Mouse (Mus musculus): ENCODE data around the gene Lmbr1l. TPM values are rescaled to one million over a fixed set of nuclear protein-coding genes. Genes with fewer than 3 reads are reported as not detected.
"Not testable (repeated sequence)": the region's sequence is repeated elsewhere in the genome, so short reads cannot be mapped to it uniquely, and the experiment has no call there.

Lmbr1l gene
- polyA plus RNA-seq, 1 experiment = 33.6 TPM

DNA sequence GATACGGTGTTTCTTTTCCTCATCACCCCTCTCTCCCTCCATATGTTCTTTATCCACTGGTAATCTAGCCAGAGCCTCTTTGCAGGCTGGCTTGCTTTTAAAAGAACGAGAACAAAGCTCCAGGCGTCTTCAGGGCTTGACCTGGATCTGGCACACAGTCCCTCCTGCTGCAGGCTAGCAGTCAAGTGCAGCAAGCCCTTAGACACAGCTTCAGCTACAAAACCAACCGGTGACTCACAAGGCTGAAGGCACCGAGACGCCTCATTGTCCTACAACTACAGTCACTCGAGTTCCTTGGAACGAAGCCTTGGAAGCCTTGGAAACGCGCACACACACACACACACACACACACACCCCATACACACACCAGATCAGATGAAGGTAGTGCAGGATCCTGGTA, 22.8 kb upstream of the Lmbr1l start:
- no peak for DNase-seq (ENCODE audit: extremely low spot score in 1 of 2, low spot score in 1 of 2)

DNA sequence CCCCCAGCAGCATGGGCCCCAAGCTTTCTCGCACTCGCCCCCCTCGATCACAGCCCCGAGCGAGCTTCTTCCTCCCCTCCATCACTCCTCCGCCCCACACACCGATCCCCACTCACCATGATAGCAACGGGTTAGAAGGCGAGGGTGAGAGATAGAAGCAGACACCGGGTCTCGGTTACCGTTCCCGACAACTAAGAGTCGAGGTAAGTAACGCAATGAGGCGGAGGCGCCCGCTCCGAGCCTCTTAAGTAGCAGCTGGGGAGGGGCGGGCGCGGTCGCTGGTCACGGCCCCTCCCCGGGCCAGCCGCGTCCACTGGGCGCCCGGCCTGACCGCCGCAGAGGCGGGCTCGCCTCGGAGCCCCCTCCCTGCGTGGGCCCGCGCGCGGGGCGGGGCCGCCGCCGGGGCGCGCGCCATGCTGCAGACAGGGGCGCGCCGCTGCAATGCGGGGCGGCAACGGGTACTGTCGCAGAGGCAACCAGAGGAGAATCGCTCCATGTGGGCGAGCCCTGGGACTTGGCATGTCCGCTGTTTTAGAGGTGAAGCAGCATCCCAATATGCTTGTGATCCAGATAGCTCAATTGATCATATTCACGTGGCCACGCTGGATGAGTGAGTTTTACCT, 16.3 kb upstream of the Lmbr1l start, which contains the start of gene Tuba1b:
TSS of gene Tuba1b (minus strand) at position 349 of the 623 bp plus-strand sequence.
- peak; percentile 81 to 90 for DNase-seq (ENCODE audit: extremely low spot score in 1 of 2, low spot score in 1 of 2)

DNA sequence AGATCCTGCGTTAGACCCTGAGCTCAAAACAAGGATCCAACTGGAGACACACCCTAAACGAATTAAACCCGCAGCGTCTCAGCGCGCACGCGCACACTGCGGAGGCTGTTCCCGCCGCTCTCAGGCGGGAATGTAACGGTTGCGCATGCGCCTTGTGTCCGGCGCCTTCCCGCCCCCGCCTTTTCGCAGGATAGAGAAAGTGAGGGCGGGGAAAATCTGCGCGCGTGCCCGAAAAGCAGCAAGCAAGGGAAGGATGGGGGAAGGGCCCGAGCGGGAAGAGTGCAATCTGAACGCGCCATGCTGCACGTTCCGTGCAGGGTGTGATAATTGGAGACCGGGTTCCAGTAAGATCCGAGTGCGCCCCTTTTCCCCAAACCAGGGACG, 15.8 kb upstream of the Lmbr1l start:
- peak; percentile 91 to 98 for DNase-seq (ENCODE audit: extremely low spot score in 1 of 2, low spot score in 1 of 2)

DNA sequence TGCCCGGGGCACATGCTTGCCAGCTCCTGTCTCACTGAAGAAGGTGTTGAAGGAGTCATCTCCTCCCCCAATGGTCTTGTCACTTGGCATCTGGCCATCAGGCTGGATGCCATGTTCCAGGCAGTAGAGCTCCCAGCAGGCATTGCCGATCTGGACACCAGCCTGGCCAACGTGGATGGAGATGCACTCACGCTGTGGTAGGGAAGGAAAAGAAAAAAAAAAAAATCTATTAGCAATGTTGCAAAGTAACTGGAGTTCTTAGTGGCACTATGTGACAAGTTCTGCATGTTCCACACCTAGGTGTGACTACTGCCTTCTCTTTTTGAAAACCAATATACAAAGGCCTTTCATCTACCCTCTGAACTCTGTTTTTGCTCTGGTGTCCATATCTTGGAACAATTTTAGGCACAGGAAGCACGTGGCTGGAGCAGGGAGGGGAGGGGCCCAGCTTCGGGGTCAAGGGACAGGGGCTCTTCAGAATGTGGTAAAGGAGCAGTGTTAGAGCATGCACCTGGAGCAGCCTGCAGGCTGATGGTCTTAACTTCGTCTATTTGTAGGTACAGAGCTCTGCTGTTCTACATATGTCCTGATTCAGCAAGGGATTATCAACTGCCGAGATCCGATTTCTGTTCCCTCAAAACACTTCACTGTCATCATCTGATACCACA, 15.1 kb upstream of the Lmbr1l start:
- DNase-seq (ENCODE audit: extremely low spot score in 1 of 2, low spot score in 1 of 2) = not testable (repeated sequence)

DNA sequence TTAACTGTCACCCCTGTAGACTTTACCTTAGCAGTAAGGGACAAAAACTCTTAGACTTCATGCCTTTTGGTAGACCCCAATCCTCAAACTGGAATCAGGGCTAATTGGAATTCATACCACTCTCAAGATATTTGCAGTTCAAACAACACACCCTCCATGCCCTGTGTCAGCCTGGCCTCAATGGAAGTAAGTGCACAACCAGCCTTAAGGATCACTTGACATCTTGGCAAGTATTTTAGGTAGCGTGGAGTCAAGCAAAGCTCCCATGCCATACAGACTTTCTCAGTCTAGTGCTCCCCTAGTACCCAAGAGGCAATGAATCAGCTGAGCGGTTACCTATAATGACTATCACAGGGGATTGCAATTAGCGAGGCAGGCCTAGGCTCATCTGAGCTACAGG, 13.0 kb upstream of the Lmbr1l start:
- DNase-seq (ENCODE audit: extremely low spot score in 1 of 2, low spot score in 1 of 2) = no peak

DNA sequence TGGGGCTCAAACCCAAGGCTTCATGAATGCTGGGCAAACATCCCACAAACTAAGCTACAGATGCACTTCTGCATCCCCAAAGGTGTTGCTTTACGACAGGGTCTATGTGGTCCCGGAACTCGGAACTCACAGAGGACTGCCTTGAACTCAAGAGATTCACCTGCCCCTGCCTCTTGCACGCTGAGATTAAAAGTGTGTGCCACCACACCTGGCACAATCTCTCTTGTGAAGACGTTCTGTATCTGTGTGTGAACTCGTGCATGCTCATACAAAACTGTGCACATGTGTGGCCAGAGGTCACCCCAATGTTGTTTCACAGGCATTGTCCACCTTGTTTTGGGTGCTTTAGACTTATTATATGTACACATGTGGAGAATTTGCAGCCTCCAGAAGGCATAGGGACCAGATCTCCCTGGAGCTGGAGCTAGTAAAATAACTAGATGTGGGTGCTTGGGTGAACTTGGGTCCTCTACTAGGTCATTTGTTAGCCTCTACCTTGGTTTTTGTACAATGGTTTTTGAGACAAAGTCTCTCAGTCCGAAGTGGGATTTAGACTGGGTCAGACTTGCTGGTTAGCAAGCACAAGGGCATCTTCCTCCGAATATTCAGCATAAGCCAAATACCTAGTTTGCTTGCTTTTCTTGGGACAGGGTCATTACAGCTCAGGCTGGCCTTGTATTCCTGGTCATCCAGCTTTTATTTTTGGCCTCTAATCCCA, 12.1 kb upstream of the Lmbr1l start:
- DNase-seq (ENCODE audit: extremely low spot score in 1 of 2, low spot score in 1 of 2) = no peak

DNA sequence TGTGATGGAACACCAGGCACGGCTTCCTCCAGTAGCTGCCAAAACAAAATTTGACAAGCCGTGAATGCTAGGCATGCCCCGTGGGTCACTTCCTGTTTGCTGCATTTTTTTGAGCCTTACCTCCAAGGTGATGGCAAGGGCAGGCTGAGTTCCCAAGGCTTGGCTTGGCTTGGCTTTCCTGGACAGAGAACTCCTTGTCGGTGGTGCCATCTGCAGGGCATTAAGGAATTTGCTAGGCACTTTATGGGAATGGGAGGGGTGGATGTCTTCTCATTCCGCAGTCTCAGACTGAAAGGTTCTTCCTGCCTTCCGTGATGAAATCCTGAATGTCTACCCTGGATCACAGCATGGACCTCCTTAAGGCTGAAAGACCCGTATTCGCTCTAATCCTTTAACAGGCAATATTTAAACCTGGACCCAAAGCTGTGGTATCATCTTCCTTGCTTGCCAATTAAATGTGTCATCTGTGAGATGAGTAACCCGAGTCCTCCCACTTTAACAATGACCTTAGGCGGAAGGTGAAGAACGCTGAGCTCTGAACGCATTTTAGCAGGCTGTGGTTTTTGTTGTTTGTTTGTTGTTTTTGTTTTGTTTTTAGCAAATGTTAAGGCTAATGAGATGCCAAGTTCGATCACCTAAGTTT, 10.7 kb upstream of the Lmbr1l start:
- DNase-seq (ENCODE audit: extremely low spot score in 1 of 2, low spot score in 1 of 2) = peak; percentile 45 to 80

DNA sequence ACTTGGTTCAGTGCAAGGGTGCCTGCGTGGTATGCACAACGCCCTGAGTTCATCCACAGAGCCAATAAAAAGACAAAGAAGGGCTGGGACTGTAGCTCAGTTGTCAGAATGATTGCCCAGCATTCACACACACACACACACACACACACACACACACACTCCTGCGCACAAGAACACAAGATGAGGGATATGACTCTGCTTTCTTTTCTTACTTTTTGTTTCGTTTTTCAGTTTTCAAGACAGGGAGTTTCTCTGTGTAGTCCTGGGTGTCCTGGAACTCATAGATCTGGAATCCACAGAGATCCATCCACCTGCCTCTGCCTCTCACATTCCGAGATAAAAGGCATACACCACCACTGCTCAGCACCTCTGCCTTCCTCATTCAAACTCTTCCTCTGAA, 9.5 kb upstream of the Lmbr1l start:
- no peak for DNase-seq (ENCODE audit: extremely low spot score in 1 of 2, low spot score in 1 of 2)

DNA sequence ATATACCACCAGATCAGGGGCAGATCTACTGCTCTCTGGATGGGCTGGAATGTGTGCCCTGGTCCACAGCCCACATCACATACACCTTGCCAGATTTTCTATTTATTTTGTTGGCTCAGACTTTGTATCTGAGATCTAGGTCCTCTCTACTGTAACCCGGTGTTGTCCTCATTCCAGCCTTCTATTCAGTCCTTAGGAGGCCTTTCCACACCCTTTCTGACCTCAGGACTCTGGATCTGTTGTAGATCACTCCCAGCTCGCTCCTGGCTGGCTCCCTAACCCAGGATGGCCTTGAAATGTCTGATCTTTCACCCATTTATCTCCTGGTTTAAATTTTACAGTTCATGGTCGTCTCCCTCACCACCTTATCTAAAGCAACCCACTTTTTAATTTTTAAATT, 6.7 kb upstream of the Lmbr1l start:
- DNase-seq (ENCODE audit: extremely low spot score in 1 of 2, low spot score in 1 of 2) = no peak

DNA sequence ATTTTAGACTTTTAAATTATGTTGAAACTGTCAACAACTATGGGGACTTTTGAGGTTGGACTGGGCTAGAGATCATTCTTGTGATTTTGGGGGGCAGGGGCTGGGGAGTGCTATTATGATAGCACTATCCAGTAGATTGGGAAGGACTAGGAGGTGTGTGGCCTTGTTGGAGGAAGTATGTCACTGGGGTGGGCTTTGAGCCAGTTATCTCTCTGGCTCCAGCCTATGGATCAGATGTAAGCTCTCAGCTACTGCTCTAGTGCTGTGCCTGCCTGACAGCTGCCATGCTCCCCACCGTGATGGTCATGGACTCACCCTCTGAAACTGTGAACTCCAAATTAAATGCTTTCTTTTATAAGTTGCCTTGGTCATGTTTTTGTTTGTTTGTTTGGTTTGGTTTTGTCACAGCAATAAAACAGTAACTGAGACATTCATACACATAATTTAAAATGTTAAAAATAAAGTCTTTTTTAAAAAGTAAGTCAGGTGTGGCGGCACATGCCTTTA, 5.1 kb upstream of the Lmbr1l start:
- DNase-seq (ENCODE audit: extremely low spot score in 1 of 2, low spot score in 1 of 2) = no peak

DNA sequence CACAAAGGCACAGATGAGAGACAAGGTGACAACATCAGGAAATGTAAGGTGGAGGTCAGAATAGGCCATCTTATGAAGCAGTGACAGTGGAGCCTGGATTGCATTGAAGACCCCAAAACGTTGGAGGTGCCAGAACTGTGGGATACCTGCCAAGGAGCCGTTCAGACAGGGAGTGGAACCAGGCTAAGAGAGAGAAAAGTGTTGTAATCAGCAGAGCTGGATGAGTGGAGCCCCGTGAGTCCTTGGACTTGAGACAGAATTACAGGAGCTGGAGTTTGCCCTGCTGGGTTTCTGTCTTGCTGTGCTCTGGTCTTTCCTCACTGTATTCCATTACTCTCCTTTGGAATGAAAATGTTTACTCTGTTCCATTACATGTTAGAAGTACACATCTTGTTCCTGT, 4.5 kb upstream of the Lmbr1l start:
- no peak for DNase-seq (ENCODE audit: extremely low spot score in 1 of 2, low spot score in 1 of 2)

DNA sequence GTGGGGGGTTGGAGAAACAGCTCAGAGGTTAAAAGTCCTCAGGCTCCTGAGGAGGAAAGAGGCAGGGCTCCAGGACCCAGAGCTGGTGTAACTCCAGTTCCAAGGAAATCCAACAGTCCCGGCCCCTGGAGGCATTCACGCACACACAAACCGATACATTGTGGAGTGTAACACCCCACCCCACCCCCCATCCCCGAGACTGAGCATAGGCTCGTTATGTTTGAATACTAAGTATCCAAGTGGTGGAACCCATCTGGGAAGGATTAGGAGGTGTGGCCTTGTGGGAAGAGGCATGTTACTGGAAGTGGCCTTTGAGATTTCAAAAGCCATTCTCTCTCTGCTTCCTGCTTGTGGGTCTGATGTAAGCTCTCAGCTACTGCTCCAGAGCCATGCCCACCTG, 3.5 kb upstream of the Lmbr1l start:
- no peak for DNase-seq (ENCODE audit: extremely low spot score in 1 of 2, low spot score in 1 of 2)

DNA sequence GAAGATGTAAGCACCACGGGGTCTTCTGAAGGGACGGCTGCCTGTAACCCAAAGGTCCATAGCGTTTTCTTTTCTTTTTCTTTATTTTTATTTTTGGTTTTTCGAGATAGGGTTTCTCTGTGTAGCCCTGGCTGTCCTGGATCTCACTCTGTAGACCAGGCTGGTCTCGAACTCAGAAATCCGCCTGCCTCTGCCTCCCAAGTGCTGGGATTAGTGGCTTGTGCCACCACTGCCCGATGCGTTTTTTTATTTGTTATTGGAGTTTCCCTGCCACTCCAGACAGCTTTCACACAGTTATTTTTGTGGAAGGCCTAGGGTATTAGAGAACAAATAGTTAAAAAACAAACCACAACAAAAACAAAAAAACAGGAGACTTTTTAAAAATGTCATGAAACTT, 466 bp upstream of the Lmbr1l start:
- not testable (repeated sequence) for DNase-seq (ENCODE audit: extremely low spot score in 1 of 2, low spot score in 1 of 2)

DNA sequence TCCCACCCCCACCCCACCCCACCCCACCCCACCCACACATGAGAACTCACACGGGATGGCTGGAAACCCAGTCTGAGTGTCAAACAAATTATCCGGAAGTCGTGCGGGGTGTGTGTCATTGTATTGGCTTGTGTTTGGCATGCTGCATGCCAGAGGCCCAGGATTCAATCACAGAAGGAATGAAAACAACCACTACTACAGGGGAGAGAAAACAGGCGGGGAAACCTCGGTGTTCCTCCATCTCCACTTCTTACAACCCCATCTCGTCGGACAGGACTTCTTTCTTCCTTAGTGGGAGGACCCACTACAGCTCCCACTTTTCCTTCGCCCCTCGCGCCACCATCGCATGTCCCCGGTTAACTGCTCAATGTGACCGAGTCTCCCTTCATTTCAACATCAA, 940 bp downstream of the Lmbr1l start:
- no peak for DNase-seq (ENCODE audit: extremely low spot score in 1 of 2, low spot score in 1 of 2)

DNA sequence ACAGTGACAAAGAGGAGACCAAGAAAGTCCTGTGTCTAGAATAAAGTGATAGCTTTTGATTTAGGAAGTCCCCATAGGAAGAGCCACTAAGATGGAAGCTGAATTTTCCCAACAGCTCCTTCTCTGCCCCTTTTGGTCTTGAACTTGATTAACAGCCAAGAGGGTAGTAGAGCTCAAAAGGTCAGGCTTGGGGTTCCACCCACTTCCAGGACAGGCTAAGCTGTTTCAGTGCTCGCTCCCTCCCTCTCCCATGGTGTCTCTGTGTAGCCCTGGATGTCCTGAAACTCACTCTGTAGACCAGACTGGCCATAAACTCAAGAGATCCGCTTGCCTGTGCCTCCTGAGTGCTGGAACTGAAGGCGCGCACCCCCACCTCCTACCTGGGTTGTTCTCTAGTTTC, 2.0 kb downstream of the Lmbr1l start:
- DNase-seq (ENCODE audit: extremely low spot score in 1 of 2, low spot score in 1 of 2) = no peak

DNA sequence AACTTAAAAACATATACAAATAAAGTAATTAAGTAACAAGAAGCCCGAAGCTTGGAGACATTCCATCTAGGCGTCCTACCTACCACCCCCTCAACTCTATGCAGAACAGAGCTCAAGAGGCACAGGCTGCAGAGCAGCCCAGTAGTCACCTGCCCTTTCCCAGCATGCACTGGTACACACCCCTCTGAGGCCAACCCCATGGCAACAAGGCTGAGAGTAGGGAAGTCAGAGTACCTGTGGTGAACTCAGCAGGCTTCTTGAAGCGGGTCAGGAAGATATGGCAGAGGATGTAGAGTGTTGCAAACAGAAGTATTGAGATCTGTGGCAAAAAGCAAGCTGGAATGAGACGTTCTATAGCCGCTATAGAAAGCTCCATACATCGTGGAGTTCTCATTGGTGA, 3.1 kb downstream of the Lmbr1l start:
- DNase-seq (ENCODE audit: extremely low spot score in 1 of 2, low spot score in 1 of 2) = no peak

DNA sequence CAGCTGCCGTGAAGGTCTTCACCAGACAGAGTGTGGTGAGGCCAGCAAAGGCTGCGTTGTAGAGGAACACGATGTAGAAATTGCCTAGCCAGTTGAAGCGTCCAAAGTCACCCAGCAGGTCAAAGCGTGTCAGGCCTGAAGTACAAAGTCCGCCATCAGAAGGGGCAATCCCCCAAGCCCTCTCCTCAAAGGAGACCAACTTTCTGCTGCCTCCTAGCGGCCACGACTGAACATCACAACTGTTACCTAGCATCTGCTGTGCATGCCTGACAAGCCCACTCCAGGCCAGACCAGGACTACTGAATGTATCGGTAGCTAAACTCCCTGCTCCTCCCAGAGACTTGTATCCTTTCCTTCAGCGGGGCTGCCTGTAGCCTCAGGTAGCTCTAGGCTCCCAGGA, 13.3 kb downstream of the Lmbr1l start:
- DNase-seq (ENCODE audit: extremely low spot score in 1 of 2, low spot score in 1 of 2) = peak in 1 of 2 experiments; percentile 35

DNA sequence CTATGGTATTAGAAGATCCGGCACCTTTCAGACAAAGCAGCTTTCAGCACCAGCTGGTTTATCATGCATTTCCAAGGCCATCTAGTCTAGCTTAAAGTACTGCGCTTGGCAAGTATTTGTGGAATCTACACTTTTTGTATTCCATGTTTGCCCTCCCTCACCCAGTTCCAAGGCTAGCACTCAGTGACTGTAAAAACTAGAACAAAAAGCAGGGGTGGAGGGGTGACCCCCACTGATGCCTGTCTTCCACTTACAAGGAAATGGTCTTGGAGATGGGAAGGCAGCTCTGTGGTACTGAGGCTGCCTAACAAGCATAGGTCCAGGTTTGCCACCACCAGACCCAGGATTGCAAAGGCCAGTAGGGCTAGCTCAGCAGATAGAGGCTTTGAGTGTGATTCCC, 15.4 kb downstream of the Lmbr1l start:
- no peak for DNase-seq (ENCODE audit: extremely low spot score in 1 of 2, low spot score in 1 of 2)

DNA sequence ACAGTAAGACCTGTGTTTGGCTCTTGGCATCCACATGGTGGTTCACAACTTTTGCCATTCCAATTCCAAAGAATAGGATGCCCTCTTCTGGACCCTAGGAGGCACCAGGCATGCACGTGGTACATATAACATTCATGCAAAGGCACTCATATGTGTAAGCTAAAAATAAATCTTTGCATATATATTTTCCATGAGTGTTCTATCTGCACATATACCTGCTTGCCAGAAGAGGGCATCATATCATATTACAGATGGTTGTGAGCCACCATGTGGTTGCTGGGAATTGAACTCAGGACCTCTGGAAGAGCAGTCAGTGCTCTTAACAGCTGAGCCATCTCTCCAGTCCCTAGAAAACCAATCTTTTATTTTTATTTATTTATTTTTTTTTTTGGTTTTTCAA, 16.5 kb downstream of the Lmbr1l start:
- no peak for DNase-seq (ENCODE audit: extremely low spot score in 1 of 2, low spot score in 1 of 2)

DNA sequence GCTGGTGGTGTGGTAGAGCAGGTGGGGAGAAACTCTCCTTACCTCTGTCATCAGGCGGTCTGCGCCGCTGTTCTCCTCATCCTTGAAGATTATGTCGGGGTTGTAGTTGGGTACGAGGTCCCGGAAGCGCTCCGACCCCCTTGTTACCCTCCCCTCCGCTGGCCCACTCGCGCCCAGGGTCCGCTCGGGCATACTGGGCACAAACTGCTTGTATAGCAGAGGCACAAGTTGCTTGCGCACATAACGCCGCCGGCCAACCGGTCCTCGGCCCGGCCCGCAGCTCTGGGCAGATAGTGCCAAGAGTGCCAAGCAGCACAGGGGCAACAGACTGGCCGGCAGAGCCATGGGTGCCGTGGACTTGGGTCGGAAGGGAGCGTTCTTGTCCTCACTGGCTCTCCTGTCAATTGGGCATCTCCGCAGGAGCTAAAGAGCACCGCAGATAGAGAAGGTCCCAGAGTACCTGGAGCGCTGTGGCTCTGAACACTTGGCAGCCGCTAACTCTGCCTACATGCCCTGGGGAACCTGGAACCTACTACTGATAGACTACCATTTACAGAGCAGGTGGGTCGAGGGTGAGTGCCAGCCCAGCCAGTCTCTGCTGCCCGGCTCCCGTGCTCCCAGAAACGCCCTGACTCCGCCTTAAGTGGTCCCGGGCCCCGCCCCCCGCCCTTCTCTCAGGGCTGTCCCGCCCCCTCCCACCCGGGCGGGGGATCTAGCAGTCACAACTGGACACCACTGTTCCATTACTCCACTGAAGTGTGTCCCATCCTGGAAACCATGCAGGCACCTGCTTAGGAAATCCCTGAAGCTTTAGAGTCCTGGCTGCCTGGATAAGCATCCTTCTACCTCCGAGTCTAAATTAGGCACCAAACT, 19.9 kb downstream of the Lmbr1l start, which contains the start of gene Dhh:
TSS of gene Dhh (minus strand) at position 613 of the 873 bp plus-strand sequence.
- no peak for DNase-seq (ENCODE audit: extremely low spot score in 1 of 2, low spot score in 1 of 2)
